Mouse (Mus musculus) heart, postnatal 0 days (tissue): ENCODE results near the gene Ddrgk1.

ENCODE experiments used
- CTCF ChIP-seq: IDR thresholded peaks from 2 replicates; pipeline ENCODE4 v1.5.1; 2016; ENCODE audit warnings: antibody characterized with exemption, control low read depth, low read depth
- EP300 ChIP-seq: IDR thresholded peaks from 2 replicates; pipeline ENCODE4 v1.6.1; 2016; ENCODE audit warnings: antibody characterized with exemption, low read depth

DNA sequence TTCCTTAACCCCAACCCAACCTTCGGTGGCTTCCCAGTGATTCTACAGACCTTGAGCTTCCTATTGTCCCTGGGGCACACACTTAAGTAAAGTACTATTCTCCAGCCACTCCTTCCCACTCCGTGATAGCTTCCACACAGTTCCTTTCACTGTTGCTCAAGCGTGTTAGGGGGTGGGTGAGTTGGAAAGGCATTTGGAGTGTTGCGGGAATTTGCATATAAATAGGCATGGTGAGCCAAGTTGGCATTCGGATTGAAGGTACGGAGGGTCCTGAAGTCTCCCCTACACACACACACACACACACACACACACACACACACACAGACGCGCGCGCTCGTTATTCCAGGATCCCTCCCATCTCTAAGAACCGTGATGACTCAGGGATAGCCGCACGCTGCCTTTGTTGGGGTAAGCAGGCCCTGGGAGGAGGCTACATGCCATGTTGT is 33.4 kb upstream of the Ddrgk1 start:
- TF ChIP-seq CTCF = no peak
- no peak for TF ChIP-seq EP300
